Mouse (Mus musculus) left cerebral cortex, postnatal 14 days (tissue): ENCODE measurements around the gene S100a1. TPM values are rescaled to one million over a fixed set of nuclear protein-coding genes. Genes with fewer than 3 reads are reported as not detected.

Experiments used
- DNase-seq, 2 experiments: peaks; one replicate each; pipeline ENCODE4 v3.0.0; 2021 to 2022; ENCODE audit warnings: low spot score in 2 of 2, mixed read lengths in 1 of 2
- intact Hi-C: fragments of 180-260 bp; cut with DNase I; formaldehyde crosslinking; loops from one replicate; pipeline ENCODE4 v1.15.1; 2025
- total RNA-seq, 2 experiments: library from RNA; stranded (reverse); gene quantifications; 2 replicates each; pipeline ENCODE4 v1.2.3; 2021

The S100a1 gene
- total RNA-seq, 2 experiments from 2014 or later, result 83.1 to 85.0 TPM

GRCm38 (mm10) chr3:90475151-90475830 lies 38.9 kb downstream of the S100a1 start:
- DNase-seq, result no peak
- intact Hi-C loops, result no loop called here

DNA sequence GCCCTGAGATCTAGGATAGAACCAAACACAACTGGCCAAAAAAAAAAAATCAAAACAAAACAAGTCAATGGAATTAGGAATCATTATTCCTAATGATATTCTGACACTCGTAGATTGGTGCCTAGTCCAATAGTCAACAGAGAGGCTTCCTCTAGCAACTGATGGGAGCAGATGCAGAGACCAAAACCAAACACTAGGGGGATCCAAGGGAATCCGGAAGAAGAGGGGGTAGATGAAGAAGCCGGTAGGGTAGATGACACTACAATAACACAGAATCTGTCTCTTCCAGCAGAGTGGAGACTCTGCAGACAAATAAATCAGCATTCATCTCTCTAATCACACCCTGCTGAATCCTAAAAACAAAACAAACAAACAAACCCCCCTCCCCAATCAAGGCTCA lies 42.0 kb downstream of the S100a1 start:
- DNase-seq, result peak in 1 of 2 experiments; percentile 34
- intact Hi-C loops, result no loop called here

- DNase-seq, result no peak
Measured at GRCm38 (mm10) chr3:90467618-90468300, 46.4 kb downstream of the S100a1 start.

DNA sequence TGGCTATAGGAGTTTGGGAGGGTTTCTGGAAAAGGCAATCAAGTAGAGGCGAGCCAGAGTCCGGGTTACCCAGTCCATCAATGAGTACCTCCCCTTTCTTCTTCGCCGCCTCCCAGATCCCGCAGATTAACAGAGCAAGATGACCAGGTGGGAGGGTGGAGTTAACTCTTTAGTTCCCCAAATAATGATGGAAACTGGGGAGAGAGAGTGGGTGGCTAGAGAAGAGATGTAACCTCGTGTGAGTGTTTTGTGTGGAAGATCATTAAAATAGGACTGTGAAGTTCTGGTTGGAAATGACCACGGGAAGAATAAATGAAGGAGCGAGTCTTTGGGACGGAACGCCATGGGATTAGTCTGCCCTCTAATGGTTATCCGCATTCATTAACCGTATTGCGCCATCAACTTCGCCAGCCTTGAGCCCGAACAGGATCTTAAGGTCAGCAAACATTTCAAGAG lies 47.9 kb downstream of the S100a1 start:
- DNase-seq, result peak; percentile 59 to 64
- intact Hi-C loops, result no loop called here

More at GRCm38 (mm10) chr3:90467618-90468300, 46.4 kb downstream of the S100a1 start:
- intact Hi-C loops, result no loop called here

DNA sequence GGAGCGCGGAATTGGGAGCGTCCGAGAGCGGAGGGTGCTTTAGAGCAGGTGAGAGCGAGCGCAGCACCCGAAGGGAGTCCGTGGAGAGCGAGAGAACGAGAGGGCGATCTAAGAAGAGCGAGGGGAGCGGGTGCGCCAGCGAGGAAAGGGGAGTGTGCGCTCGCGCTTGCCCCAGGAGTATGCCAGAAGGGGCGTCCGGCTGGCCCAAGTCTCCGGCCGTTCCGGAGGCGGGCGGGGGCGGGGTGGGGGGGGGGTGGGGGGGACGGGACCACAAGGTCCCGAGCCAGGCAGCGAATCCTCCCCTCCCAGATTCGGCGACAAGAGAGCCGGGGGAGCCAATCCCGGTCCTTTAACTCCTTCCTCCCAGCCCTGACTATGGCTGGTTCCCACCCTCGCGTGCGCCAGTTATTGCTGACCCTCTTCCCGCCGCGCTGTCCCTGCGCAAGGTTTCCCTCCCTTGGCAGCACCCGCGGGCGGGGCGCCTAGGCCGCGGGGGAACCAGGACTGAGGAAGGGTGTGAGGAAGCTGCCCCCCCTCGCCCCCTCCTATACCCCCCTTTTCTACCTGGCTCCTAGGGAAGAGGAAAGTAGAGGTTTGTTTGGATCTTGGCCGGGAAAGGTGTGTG lies 48.4 kb downstream of the S100a1 start, which contains the start of gene Npr1:
Gene Npr1 (minus strand): TSS at position 181 of the 625 bp plus-strand sequence.
- DNase-seq, result no peak
- intact Hi-C loops, result loop anchor here (1.0 kb wide), 1 partner anchor 53 kb away; no protein-coding TSS in a partner anchor

DNA sequence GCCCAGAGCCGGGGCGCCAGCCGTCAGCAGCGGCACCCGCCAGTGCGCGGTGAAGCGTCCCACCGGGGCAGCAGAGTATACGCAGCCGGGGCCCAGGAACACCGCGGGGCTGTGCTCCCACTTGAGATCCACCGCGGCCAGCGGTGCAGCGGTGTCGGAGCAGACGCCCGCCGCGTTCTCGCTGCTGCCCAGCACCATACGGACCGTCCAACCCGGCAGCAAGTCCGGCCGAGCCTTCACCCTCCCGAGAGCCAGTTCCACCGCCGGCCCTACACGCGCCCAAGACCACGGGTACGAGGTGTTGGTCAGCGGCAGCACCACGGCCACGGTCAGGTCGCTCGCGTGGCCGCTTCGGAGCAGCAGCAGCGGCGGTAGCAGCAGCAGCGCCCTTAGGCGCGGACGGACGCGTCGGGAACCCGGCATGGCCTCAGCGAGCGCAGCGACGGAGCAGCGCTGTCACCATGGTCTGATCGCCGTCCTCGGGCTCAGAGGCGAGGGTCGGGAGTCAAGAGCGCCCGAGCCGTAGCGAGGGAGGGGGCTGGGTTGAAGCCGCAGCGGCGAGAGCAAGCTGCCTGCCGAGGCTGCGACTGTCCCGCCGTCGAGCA lies 49.0 kb downstream of the S100a1 start:
- DNase-seq, result no peak
- intact Hi-C loops, result loop anchor here (1.0 kb wide), 1 partner anchor 53 kb away; no protein-coding TSS in a partner anchor

DNA sequence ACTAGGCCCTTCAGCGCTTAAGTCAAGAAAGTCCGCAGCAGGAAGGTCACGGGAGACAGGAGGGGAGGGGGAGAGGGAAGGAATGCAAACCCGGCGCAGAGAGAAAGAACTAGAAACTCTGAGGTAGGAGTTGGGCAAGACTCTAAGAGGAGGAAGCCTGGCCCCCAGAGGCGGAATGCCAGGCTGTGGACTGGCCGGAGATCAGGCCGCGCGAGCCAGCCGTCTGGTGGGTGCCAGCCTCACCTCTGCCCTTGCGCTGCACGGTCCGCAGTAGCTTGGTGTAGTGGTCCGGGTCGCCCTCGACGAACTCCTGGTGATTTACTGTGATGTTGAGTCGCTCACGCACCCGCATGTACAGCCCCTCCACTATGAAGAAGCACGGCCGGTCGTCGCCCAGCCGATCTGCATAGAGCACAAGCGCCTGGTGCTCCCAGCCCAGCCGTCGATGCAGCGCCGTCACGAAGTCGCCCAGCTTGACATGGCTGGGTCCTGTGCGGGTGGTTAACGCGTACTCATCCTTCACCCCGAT lies 49.6 kb downstream of the S100a1 start:
- intact Hi-C loops, result loop anchor here (1.0 kb wide), 1 partner anchor 52 kb away; no protein-coding TSS in a partner anchor

DNA sequence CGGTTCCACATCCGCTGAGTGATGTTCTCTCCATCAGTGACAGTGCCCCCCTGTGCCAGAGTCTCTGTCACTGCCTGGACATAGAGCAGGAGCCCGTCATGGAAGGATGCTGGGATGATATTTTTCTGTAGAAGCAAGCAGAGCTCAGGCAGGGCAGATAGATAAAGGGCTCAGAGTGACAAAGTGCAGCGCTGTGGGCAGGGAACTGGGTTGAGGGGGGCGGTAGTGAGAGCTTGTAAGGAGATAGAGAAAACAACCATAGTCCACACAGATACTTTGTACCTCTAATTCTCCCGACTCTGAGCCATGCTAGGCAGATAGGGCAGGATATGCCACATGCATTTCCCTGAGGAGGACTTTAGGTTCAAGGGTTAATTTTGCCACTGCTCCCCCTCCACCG lies 51.6 kb downstream of the S100a1 start:
- intact Hi-C loops, result no loop called here
- DNase-seq, result no peak

More for the DNA sequence above, 49.6 kb downstream of the S100a1 start:
- no peak for DNase-seq

DNA sequence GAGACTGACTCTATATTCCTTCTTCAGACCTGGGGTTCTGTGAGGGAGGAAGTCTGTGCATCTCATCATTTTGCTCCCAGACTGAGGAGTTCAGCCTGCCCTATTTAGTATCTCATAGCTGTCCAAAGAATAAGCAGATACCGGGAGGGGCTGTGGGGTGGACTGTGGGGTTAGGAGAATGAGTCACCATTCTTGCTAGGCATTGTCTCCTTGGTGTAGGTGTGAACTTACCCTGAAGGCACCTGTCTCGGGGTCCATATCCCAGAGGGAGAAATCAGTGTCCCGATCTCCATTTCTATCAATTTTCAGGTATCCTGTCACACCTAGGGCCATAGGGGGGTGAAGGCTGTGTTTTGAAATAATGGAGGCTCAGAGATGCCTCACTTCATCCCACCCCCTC lies 52.3 kb downstream of the S100a1 start:
- intact Hi-C loops, result no loop called here
- DNase-seq, result no peak

Other genes starting within 250 kb of the S100a1 start
- gene Dennd4b, start 249.2 kb downstream of the S100a1 start, total RNA-seq, result 10 to 100 TPM; 28.2 to 29.4 TPM
- 10 to 100 TPM; 89.0 to 96.0 TPM for gene Gatad2b, start 221.2 kb downstream of the S100a1 start, total RNA-seq
- 1 to 10 TPM; 5.1 to 6.2 TPM for gene Slc27a3, start 124.5 kb downstream of the S100a1 start, total RNA-seq
- gene Ints3, start 80.8 kb downstream of the S100a1 start, total RNA-seq, result 10 to 100 TPM; 61.4 to 65.3 TPM
- 1 to 10 TPM; 3.4 TPM for gene Npr1, start 48.5 kb downstream of the S100a1 start, total RNA-seq
- gene Ilf2, start 38.3 kb downstream of the S100a1 start, total RNA-seq, result 10 to 100 TPM; 88.9 to 91.5 TPM
- 10 to 100 TPM; 44.6 to 50.7 TPM for gene Snapin, start 23.4 kb downstream of the S100a1 start, total RNA-seq
- 100 to 1,000 TPM; 180 to 184 TPM for gene Chtop, start 4.9 kb downstream of the S100a1 start, total RNA-seq
- gene S100a13, start within 50 bp of the S100a1 start, total RNA-seq, result 10 to 100 TPM; 20.4 to 22.3 TPM
- gene S100a14, start 12.5 kb upstream of the S100a1 start, total RNA-seq, result under 1 TPM; 0.57 TPM
- gene S100a16, start 22.9 kb upstream of the S100a1 start, total RNA-seq, result 10 to 100 TPM; 77.0 to 96.7 TPM
- gene S100a3, start 46.2 kb upstream of the S100a1 start, total RNA-seq, result 1 to 10 TPM; 1.1 to 3.5 TPM
- not detected for gene S100a2, start 75.9 kb upstream of the S100a1 start, total RNA-seq
- not detected for gene Gm42674, start 87.5 kb upstream of the S100a1 start, total RNA-seq
- 1 to 10 TPM; 6.8 to 7.0 TPM for gene S100a4, start 89.4 kb upstream of the S100a1 start, total RNA-seq
- gene S100a5, start 94.1 kb upstream of the S100a1 start, total RNA-seq, result not detected
- gene S100a6, start 98.5 kb upstream of the S100a1 start, total RNA-seq, result 10 to 100 TPM; 30.8 to 35.1 TPM
- gene S100a7a, start 139.6 kb upstream of the S100a1 start, total RNA-seq, result 1 to 10 TPM; 1.0 to 1.5 TPM
- not detected for gene S100a8, start 154.6 kb upstream of the S100a1 start, total RNA-seq
- gene S100a9, start 181.3 kb upstream of the S100a1 start, total RNA-seq, result 1 to 10 TPM in 1 of 2 experiments, not detected in 1; 2.5 TPM
- not detected for gene Pglyrp4, start 212.5 kb upstream of the S100a1 start, total RNA-seq